8 mouse cellular contexts compared by ENCODE assay signal in the genomic region with DNA sequence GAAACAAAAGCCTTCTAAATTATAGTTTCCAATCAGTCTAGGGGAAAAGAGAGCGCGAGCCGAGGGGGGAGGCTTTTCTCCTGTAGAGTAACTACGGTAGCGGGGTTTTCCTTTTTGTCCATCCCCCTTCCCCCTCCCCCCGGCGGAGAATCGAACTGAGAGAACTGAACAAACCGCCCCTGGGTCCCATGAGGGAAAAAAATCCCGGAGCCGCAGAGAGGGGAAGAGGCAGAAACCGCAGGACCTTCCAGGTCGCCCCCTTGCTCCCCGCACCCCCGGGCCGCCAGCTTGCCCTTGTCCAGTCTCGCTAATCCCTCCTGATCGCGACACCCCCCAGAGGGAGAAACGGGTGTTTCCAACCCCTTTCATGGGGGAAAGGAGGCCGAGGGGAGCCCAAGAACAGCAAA. TPM values are rescaled to one million over a fixed set of nuclear protein-coding genes. Genes with fewer than 3 reads are reported as not detected.
A peak's percentile ranks its signal among the peaks of the same experiment; 100 is the strongest.
DNase-seq lines count a peak whose midpoint lies in the region; ATAC-seq and TF ChIP-seq lines count a peak whose summit lies in the region.

No protein-coding gene starts in this region.

- H3K36me3 ChIP-seq in embryonic facial prominence, embryonic 13.5 days, result no peaks in the 10 kb centered on the region
- H3K36me3 ChIP-seq in heart, embryonic 10.5 days, result no peaks in the 10 kb centered on the region
- H3K36me3 ChIP-seq in kidney, embryonic 15.5 days, result no peaks in the 10 kb centered on the region
- peaks cover 28% of the 10 kb centered on the region for H3K36me3 ChIP-seq in liver, embryonic 12.5 days
- no peaks in the 10 kb centered on the region for H3K36me3 ChIP-seq in neural tube, embryonic 12.5 days
- no peaks in the 10 kb centered on the region for H3K36me3 ChIP-seq in thymus, adult 2 months (ENCODE audit: control insufficient read depth, insufficient read depth, low read length)

- H3K4me1 ChIP-seq in embryonic facial prominence, embryonic 13.5 days, result peaks cover 19% of the 10 kb centered on the region
- peaks cover 9% of the 10 kb centered on the region for H3K4me1 ChIP-seq in heart, embryonic 10.5 days
- H3K4me1 ChIP-seq in kidney, embryonic 15.5 days, result peaks cover 17% of the 10 kb centered on the region
- H3K4me1 ChIP-seq in liver, embryonic 12.5 days, result peaks cover 44% of the 10 kb centered on the region
- peaks cover 17% of the 10 kb centered on the region for H3K4me1 ChIP-seq in neural tube, embryonic 12.5 days
- H3K4me1 ChIP-seq in thymus, adult 2 months (replicated peaks; ENCODE audit: control insufficient read depth, insufficient read depth, low read length), result peaks cover 14% of the 10 kb centered on the region

- H3K27ac ChIP-seq in embryonic facial prominence, embryonic 13.5 days, result peak overlapping the region; percentile 51; the same call in 1 of the 2 replicates
- peak overlapping the region; percentile 97 for H3K27ac ChIP-seq in heart, embryonic 10.5 days
- peak overlapping the region; percentile 87 for H3K27ac ChIP-seq in kidney, embryonic 15.5 days
- peak overlapping the region; percentile 94 for H3K27ac ChIP-seq in liver, embryonic 12.5 days
- H3K27ac ChIP-seq in neural tube, embryonic 12.5 days, result no peak overlapping the region; the same call in 1 of the 2 replicates
- no peak overlapping the region for H3K27ac ChIP-seq in thymus, adult 2 months (ENCODE audit: control insufficient read depth, insufficient read depth, low read length)

- H3K27me3 ChIP-seq in embryonic facial prominence, embryonic 13.5 days, result no peaks in the 10 kb centered on the region
- H3K27me3 ChIP-seq in heart, embryonic 10.5 days (ENCODE audit: insufficient read depth, poor library complexity, severe bottlenecking), result no peaks in the 10 kb centered on the region
- no peaks in the 10 kb centered on the region for H3K27me3 ChIP-seq in kidney, embryonic 15.5 days
- H3K27me3 ChIP-seq in liver, embryonic 12.5 days (replicated peaks), result no peaks in the 10 kb centered on the region
- no peaks in the 10 kb centered on the region for H3K27me3 ChIP-seq in neural tube, embryonic 12.5 days (replicated peaks)
- H3K27me3 ChIP-seq in thymus, adult 2 months (ENCODE audit: control insufficient read depth, insufficient read depth, low read length), result no peaks in the 10 kb centered on the region

- peak overlapping the region; percentile 84 for H3K9ac ChIP-seq in embryonic facial prominence, embryonic 13.5 days
- H3K9ac ChIP-seq in kidney, embryonic 15.5 days, result peak overlapping the region; percentile 86
- H3K9ac ChIP-seq in liver, embryonic 12.5 days, result peak overlapping the region; percentile 97
- peak overlapping the region; percentile 82 for H3K9ac ChIP-seq in neural tube, embryonic 12.5 days

- TF ChIP-seq CTCF in thymus, adult 2 months (IDR thresholded peaks at IDR 0.05; ENCODE audit: borderline replicate concordance, control insufficient read depth, extremely low read depth, insufficient read depth, low read length, poor library complexity), result no peak

- H3K4me3 ChIP-seq in embryonic facial prominence, embryonic 13.5 days, result peak overlapping the region; percentile 86
- H3K4me3 ChIP-seq in heart, embryonic 10.5 days, result peak overlapping the region; percentile 93
- peak overlapping the region; percentile 91 for H3K4me3 ChIP-seq in kidney, embryonic 15.5 days (replicated peaks)
- peak overlapping the region; percentile 90 for H3K4me3 ChIP-seq in liver, embryonic 12.5 days
- H3K4me3 ChIP-seq in neural tube, embryonic 12.5 days, result peak overlapping the region; percentile 72
- peak overlapping the region; percentile 76 for H3K4me3 ChIP-seq in thymus, adult 2 months (ENCODE audit: control insufficient read depth, insufficient read depth, low read length)

- no peak for ATAC-seq in embryonic facial prominence, embryonic 13.5 days (ENCODE audit: insufficient number of reproducible peaks, insufficient read depth, low FRiP score, low TSS enrichment, low read depth)
- ATAC-seq in kidney, embryonic 15.5 days (replicated peaks; ENCODE audit: low FRiP score), result peak; percentile 23; the same call in 1 of the 2 replicates
- ATAC-seq in liver, embryonic 12.5 days, result no peak
- peak; percentile 21 for ATAC-seq in neural tube, embryonic 12.5 days (ENCODE audit: low FRiP score, low read depth)

- H3K9me3 ChIP-seq in embryonic facial prominence, embryonic 13.5 days, result no peaks in the 10 kb centered on the region
- H3K9me3 ChIP-seq in heart, embryonic 10.5 days, result no peaks in the 10 kb centered on the region
- H3K9me3 ChIP-seq in kidney, embryonic 15.5 days (replicated peaks), result no peaks in the 10 kb centered on the region
- H3K9me3 ChIP-seq in liver, embryonic 12.5 days (replicated peaks), result no peaks in the 10 kb centered on the region
- no peaks in the 10 kb centered on the region for H3K9me3 ChIP-seq in neural tube, embryonic 12.5 days

- peak overlapping the region; percentile 85 for H3K4me2 ChIP-seq in embryonic facial prominence, embryonic 13.5 days
- H3K4me2 ChIP-seq in kidney, embryonic 15.5 days, result peak overlapping the region; percentile 77
- peak overlapping the region; percentile 69 for H3K4me2 ChIP-seq in liver, embryonic 12.5 days
- H3K4me2 ChIP-seq in neural tube, embryonic 12.5 days (replicated peaks), result peak overlapping the region; percentile 74

- DNase-seq in B cell, adult 2 months, result peak; percentile 40 to 46
- DNase-seq in adrenal gland, postnatal 10 days, result peak; percentile 66
- peak; percentile 81 for DNase-seq in heart, embryonic 10.5 days (ENCODE audit: low spot score)
- peak; percentile 50 for DNase-seq in thymus, adult 2 months

- WGBS in embryonic facial prominence, embryonic 13.5 days, result under 1% methylated on average over 21 of the region's 21 CpGs
- under 1% methylated on average over 18 of the region's 21 CpGs for WGBS in heart, embryonic 10.5 days
- 0% methylated on average over 21 of the region's 21 CpGs for WGBS in kidney, embryonic 15.5 days
- under 1% methylated on average over 21 of the region's 21 CpGs for WGBS in liver, embryonic 12.5 days (ENCODE audit: insufficient replicate concordance)
- 0% methylated on average over 21 of the region's 21 CpGs for WGBS in neural tube, embryonic 12.5 days
- under 1% methylated on average over 21 of the region's 21 CpGs for WGBS in thymus, adult 2 months

- TF ChIP-seq POLR2A in thymus, adult 2 months (IDR thresholded peaks at IDR 0.05; ENCODE audit: control insufficient read depth, extremely low read depth, insufficient read depth, low read length, poor library complexity), result no peak

RNA-seq across cellular contexts. Expression of a gene that starts 0.9 kb away (rescaled TPM):
- 100 to 1,000 TPM in 1 of 2 experiments, 10 to 100 TPM in 1; 66.9 to 133 TPM for total RNA-seq in adrenal gland, postnatal 10 days (2021)
- 2.0 and 2.6 TPM in 2 replicates for polyA plus RNA-seq in embryonic facial prominence, embryonic 13.5 days (2015; fragmentation: Nextera tagmentation; extraction: Ambion mirVana)
- 5.4 and 8.3 TPM in 2 replicates for polyA plus RNA-seq in heart, embryonic 10.5 days (2016; fragmentation: Nextera tagmentation; extraction: Ambion mirVana)
- 3.6 and 3.9 TPM in 2 replicates for polyA plus RNA-seq in kidney, embryonic 15.5 days (2015; fragmentation: Nextera tagmentation; extraction: Ambion mirVana)
- 21.5 and 24.7 TPM in 2 replicates for polyA plus RNA-seq in liver, embryonic 12.5 days (2016; fragmentation: Nextera tagmentation; extraction: Ambion mirVana)
- polyA plus RNA-seq in neural tube, embryonic 12.5 days (2016; fragmentation: Nextera tagmentation; extraction: Ambion mirVana), result 14.4 and 18.4 TPM in 2 replicates
- polyA plus RNA-seq in thymus, adult 2 months (2012; rRNA removed), result 12.0 and 13.0 TPM in 2 replicates

Comparison
In these comparisons a context has a peak if more than half of its experiments do, and no peak if none do; other contexts are left out.
1. ATAC-seq: peak in kidney, embryonic 15.5 days (single experiment) and neural tube, embryonic 12.5 days (single experiment); none in embryonic facial prominence, embryonic 13.5 days (single experiment) and liver, embryonic 12.5 days (single experiment).
2. H3K27ac ChIP-seq: peak in embryonic facial prominence, embryonic 13.5 days (single experiment), heart, embryonic 10.5 days (single experiment), kidney, embryonic 15.5 days (single experiment) and liver, embryonic 12.5 days (single experiment); none in neural tube, embryonic 12.5 days (single experiment) and thymus, adult 2 months (single experiment).
3. Peak in every context shown above with its lines, with median percentiles within 50 percentile points of each other: DNase-seq, H3K4me2 ChIP-seq, H3K4me3 ChIP-seq and H3K9ac ChIP-seq.